Mouse (Mus musculus): ENCODE measurements around the gene Prickle2. TPM values are rescaled to one million over a fixed set of nuclear protein-coding genes. Genes with fewer than 3 reads are reported as not detected.

The Prickle2 gene
- polyA plus RNA-seq, 1 experiment from 2014 or later: 7.0 TPM

DNA sequence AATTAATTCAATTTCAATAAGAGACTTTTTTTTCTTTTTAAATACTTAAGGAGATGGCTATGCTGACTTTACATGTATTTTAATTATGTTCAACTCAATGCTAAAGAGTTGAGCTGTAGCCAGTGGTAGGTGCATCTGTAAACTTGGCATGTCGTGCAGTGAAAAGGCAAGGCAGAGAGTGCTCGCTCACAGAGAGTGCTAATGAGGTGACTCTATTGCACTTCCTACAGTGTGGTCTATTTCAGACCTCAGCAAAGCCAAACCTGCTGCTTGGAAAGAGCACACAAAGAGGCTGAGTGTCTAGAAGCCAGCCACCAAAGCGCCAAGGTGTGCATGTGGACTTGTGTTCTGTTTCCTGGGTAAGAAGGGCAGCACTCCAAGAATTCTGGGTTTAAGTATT lies 109.6 kb downstream of the Prickle2 start:
- Histone ChIP-seq H3K4me2 (ENCODE audit: low read depth) (no peak overlapping the region), H3K9ac (ENCODE audit: low read length) (no peak overlapping the region), H3K4me3 (ENCODE audit: low read depth, low read length) (no peak overlapping the region), H3K4me1 (ENCODE audit: control insufficient read depth, insufficient read depth, low read length) (no peaks in the 10 kb centered on the region), H3K9me3 (ENCODE audit: control insufficient read depth, low read length) (no peaks in the 10 kb centered on the region), H3K27me3 (ENCODE audit: control insufficient read depth, insufficient read depth, low read length) (no peaks in the 10 kb centered on the region), H3K36me3 (ENCODE audit: control insufficient read depth, insufficient read depth, low read length) (no peaks in the 10 kb centered on the region), H3K27ac (ENCODE audit: low read depth, low read length) (no peak overlapping the region)
- DNase-seq (ENCODE audit: low spot score) (no peak), ATAC-seq (ENCODE audit: insufficient read depth, low FRiP score, low TSS enrichment) (no peak)
- 76% methylated on average over 3 of the region's 3 CpGs for WGBS

DNA sequence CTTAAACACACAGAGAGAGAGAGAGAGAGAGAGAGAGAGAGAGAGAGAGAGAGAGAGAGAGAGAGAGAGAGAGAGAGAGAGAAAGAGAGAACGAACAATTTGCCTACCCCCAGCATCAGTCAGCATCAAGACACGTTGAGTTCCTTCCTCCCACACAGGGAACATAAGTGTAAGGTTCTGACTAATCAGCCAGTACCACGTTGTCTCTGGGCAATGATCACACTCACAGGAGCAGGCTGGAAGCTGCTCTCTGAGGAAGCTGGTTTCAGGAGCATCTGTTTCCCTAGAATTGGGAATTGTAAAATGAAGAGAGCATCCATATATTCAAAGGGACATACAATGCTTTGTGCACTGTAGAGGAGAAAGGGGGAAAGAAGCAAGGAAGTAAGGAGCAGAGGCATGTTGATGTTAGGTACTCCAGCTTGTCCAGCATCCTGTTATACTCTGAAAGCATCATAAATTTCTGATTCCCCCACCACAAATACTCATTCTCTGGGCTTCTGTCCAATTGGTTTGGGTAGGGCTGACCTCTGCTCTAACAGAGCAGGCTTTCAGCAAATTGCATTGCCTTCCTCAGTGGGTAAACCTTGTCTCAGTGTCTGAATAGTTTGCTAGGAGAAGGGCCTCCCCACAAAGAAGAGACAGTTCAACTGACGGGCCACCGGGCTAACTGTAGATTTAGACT lies 116.4 kb downstream of the Prickle2 start:
- no peak overlapping the region for H3K4me2 ChIP-seq (ENCODE audit: low read depth)
- H3K36me3 ChIP-seq (ENCODE audit: control insufficient read depth, insufficient read depth, low read length): no peaks in the 10 kb centered on the region
- ATAC-seq (ENCODE audit: insufficient read depth, low FRiP score, low TSS enrichment): no peak
- H3K27me3 ChIP-seq (ENCODE audit: control insufficient read depth, insufficient read depth, low read length): no peaks in the 10 kb centered on the region
- H3K27ac ChIP-seq (ENCODE audit: low read depth, low read length): no peak overlapping the region
- H3K9ac ChIP-seq (ENCODE audit: low read length): no peak overlapping the region
- WGBS: 80% methylated on average over 5 of the region's 5 CpGs
- H3K4me1 ChIP-seq (ENCODE audit: control insufficient read depth, insufficient read depth, low read length): no peaks in the 10 kb centered on the region
- DNase-seq (ENCODE audit: low spot score): no peak
- no peak overlapping the region for H3K4me3 ChIP-seq (ENCODE audit: low read depth, low read length)
- no peaks in the 10 kb centered on the region for H3K9me3 ChIP-seq (ENCODE audit: control insufficient read depth, low read length)

- no peaks in the 10 kb centered on the region for H3K9me3 ChIP-seq (ENCODE audit: control insufficient read depth, low read length)
- H3K27ac ChIP-seq (ENCODE audit: low read depth, low read length): no peak overlapping the region
- H3K4me2 ChIP-seq (ENCODE audit: low read depth): no peak overlapping the region
- WGBS: 68% methylated on average over 1 of the region's 1 CpGs
- no peaks in the 10 kb centered on the region for H3K4me1 ChIP-seq (ENCODE audit: control insufficient read depth, insufficient read depth, low read length)
- no peak for ATAC-seq (ENCODE audit: insufficient read depth, low FRiP score, low TSS enrichment)
- H3K27me3 ChIP-seq (ENCODE audit: control insufficient read depth, insufficient read depth, low read length): no peaks in the 10 kb centered on the region
- no peak overlapping the region for H3K4me3 ChIP-seq (ENCODE audit: low read depth, low read length)
- H3K9ac ChIP-seq (ENCODE audit: low read length): no peak overlapping the region
- no peak for DNase-seq (ENCODE audit: low spot score)
- H3K36me3 ChIP-seq (ENCODE audit: control insufficient read depth, insufficient read depth, low read length): no peaks in the 10 kb centered on the region
Measured at GRCm38 (mm10) chr6:92584026-92584425, 121.9 kb downstream of the Prickle2 start.

GRCm38 (mm10) chr6:92575227-92575626 lies 130.7 kb downstream of the Prickle2 start:
- WGBS: 78% methylated on average over 4 of the region's 4 CpGs
- DNase-seq (ENCODE audit: low spot score): no peak

GRCm38 (mm10) chr6:92572139-92572538 lies 133.8 kb downstream of the Prickle2 start:
- ATAC-seq (ENCODE audit: insufficient read depth, low FRiP score, low TSS enrichment): no peak

More at GRCm38 (mm10) chr6:92575227-92575626, 130.7 kb downstream of the Prickle2 start:
- Histone ChIP-seq H3K4me2 (ENCODE audit: low read depth) (no peak overlapping the region), H3K4me3 (ENCODE audit: low read depth, low read length) (no peak overlapping the region), H3K27me3 (ENCODE audit: control insufficient read depth, insufficient read depth, low read length) (no peaks in the 10 kb centered on the region), H3K36me3 (ENCODE audit: control insufficient read depth, insufficient read depth, low read length) (no peaks in the 10 kb centered on the region), H3K9me3 (ENCODE audit: control insufficient read depth, low read length) (no peaks in the 10 kb centered on the region), H3K9ac (ENCODE audit: low read length) (no peak overlapping the region), H3K4me1 (ENCODE audit: control insufficient read depth, insufficient read depth, low read length) (no peaks in the 10 kb centered on the region), H3K27ac (ENCODE audit: low read depth, low read length) (no peak overlapping the region)
- no peak for ATAC-seq (ENCODE audit: insufficient read depth, low FRiP score, low TSS enrichment)

GRCm38 (mm10) chr6:92570090-92570489 lies 135.9 kb downstream of the Prickle2 start:
- DNase-seq (ENCODE audit: low spot score): no peak
- no peak overlapping the region for H3K4me3 ChIP-seq (ENCODE audit: low read depth, low read length)
- H3K27ac ChIP-seq (ENCODE audit: low read depth, low read length): no peak overlapping the region
- no peak overlapping the region for H3K9ac ChIP-seq (ENCODE audit: low read length)
- no peaks in the 10 kb centered on the region for H3K9me3 ChIP-seq (ENCODE audit: control insufficient read depth, low read length)
- no peaks in the 10 kb centered on the region for H3K36me3 ChIP-seq (ENCODE audit: control insufficient read depth, insufficient read depth, low read length)
- WGBS: 59% methylated on average over 7 of the region's 7 CpGs
- no peaks in the 10 kb centered on the region for H3K4me1 ChIP-seq (ENCODE audit: control insufficient read depth, insufficient read depth, low read length)
- H3K27me3 ChIP-seq (ENCODE audit: control insufficient read depth, insufficient read depth, low read length): no peaks in the 10 kb centered on the region
- no peak overlapping the region for H3K4me2 ChIP-seq (ENCODE audit: low read depth)
- no peak for ATAC-seq (ENCODE audit: insufficient read depth, low FRiP score, low TSS enrichment)

More at GRCm38 (mm10) chr6:92572139-92572538, 133.8 kb downstream of the Prickle2 start:
- no peaks in the 10 kb centered on the region for H3K27me3 ChIP-seq (ENCODE audit: control insufficient read depth, insufficient read depth, low read length)
- no peak overlapping the region for H3K27ac ChIP-seq (ENCODE audit: low read depth, low read length)
- no peak overlapping the region for H3K9ac ChIP-seq (ENCODE audit: low read length)
- no peaks in the 10 kb centered on the region for H3K36me3 ChIP-seq (ENCODE audit: control insufficient read depth, insufficient read depth, low read length)
- no peak overlapping the region for H3K4me3 ChIP-seq (ENCODE audit: low read depth, low read length)
- no peak for DNase-seq (ENCODE audit: low spot score)
- H3K4me1 ChIP-seq (ENCODE audit: control insufficient read depth, insufficient read depth, low read length): no peaks in the 10 kb centered on the region
- WGBS: 81% methylated on average over 3 of the region's 3 CpGs
- no peaks in the 10 kb centered on the region for H3K9me3 ChIP-seq (ENCODE audit: control insufficient read depth, low read length)
- no peak overlapping the region for H3K4me2 ChIP-seq (ENCODE audit: low read depth)

DNA sequence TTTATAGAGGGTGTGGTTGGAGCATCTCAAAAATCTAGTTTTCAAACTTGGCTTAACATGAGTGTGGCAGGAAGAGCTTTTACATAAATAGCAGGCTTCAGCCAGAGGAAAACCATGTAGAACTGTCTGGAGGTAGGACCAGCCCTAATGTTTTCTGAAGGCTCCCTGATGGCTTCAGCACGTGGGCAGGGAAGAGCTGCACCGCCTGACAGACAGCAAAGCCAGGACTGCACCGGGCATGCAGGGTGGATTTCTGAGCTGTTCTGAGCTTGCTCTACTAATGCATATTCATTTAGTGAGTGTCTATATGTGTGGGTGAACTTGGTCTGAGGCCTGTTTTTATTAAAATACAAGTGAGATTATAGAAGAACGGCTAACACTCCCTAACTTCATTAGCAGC lies 136.7 kb downstream of the Prickle2 start:
- WGBS: 34% methylated on average over 4 of the region's 4 CpGs
- no peaks in the 10 kb centered on the region for H3K27me3 ChIP-seq (ENCODE audit: control insufficient read depth, insufficient read depth, low read length)
- H3K36me3 ChIP-seq (ENCODE audit: control insufficient read depth, insufficient read depth, low read length): no peaks in the 10 kb centered on the region
- H3K4me3 ChIP-seq (ENCODE audit: low read depth, low read length): no peak overlapping the region
- no peak overlapping the region for H3K9ac ChIP-seq (ENCODE audit: low read length)
- H3K4me1 ChIP-seq (ENCODE audit: control insufficient read depth, insufficient read depth, low read length): no peaks in the 10 kb centered on the region
- ATAC-seq (ENCODE audit: insufficient read depth, low FRiP score, low TSS enrichment) (no peak), DNase-seq (ENCODE audit: low spot score) (no peak)
- H3K4me2 ChIP-seq (ENCODE audit: low read depth): no peak overlapping the region
- H3K27ac ChIP-seq (ENCODE audit: low read depth, low read length): no peak overlapping the region
- no peaks in the 10 kb centered on the region for H3K9me3 ChIP-seq (ENCODE audit: control insufficient read depth, low read length)

- Histone ChIP-seq H3K9me3 (ENCODE audit: control insufficient read depth, low read length) (no peaks in the 10 kb centered on the region), H3K4me2 (ENCODE audit: low read depth) (no peak overlapping the region), H3K9ac (ENCODE audit: low read length) (no peak overlapping the region), H3K27ac (ENCODE audit: low read depth, low read length) (no peak overlapping the region), H3K36me3 (ENCODE audit: control insufficient read depth, insufficient read depth, low read length) (no peaks in the 10 kb centered on the region), H3K4me1 (ENCODE audit: control insufficient read depth, insufficient read depth, low read length) (no peaks in the 10 kb centered on the region), H3K27me3 (ENCODE audit: control insufficient read depth, insufficient read depth, low read length) (no peaks in the 10 kb centered on the region), H3K4me3 (ENCODE audit: low read depth, low read length) (no peak overlapping the region)
- WGBS: 100% methylated on average over 1 of the region's 1 CpGs
- ATAC-seq (ENCODE audit: insufficient read depth, low FRiP score, low TSS enrichment): no peak
- no peak for DNase-seq (ENCODE audit: low spot score)
Measured at GRCm38 (mm10) chr6:92559261-92559660, 146.7 kb downstream of the Prickle2 start.

DNA sequence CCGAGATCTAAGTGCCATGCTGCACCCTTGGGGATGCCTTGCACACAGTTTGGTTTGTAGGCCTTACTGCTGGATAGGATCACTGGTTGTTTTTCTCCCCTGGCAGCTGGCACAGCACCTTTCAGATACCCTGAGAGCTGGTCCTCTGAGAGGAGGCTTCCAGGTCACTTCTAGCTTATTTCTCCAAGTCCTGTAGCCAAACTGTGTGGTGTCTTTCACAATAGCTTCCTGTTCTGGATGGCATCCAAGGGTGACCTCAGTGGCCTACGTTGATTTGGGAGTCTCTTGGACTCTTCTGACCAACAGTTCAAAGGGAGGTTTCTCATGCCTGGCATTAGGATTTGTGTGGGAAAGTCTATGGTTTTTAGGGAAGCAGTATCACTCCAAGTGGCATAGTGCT lies 150.3 kb downstream of the Prickle2 start:
- Histone ChIP-seq H3K4me2 (ENCODE audit: low read depth) (no peak overlapping the region), H3K36me3 (ENCODE audit: control insufficient read depth, insufficient read depth, low read length) (no peaks in the 10 kb centered on the region), H3K27me3 (ENCODE audit: control insufficient read depth, insufficient read depth, low read length) (no peaks in the 10 kb centered on the region), H3K9ac (ENCODE audit: low read length) (no peak overlapping the region), H3K9me3 (ENCODE audit: control insufficient read depth, low read length) (no peaks in the 10 kb centered on the region), H3K4me1 (ENCODE audit: control insufficient read depth, insufficient read depth, low read length) (no peaks in the 10 kb centered on the region), H3K27ac (ENCODE audit: low read depth, low read length) (no peak overlapping the region), H3K4me3 (ENCODE audit: low read depth, low read length) (no peak overlapping the region)
- ATAC-seq (ENCODE audit: insufficient read depth, low FRiP score, low TSS enrichment) (no peak), DNase-seq (ENCODE audit: low spot score) (no peak)
- 78% methylated on average over 2 of the region's 2 CpGs for WGBS

All from neural tube, embryonic 11.5 days (tissue).